Mouse (Mus musculus): ENCODE results near the gene Slc25a31. TPM values are rescaled to one million over a fixed set of nuclear protein-coding genes. Genes with fewer than 3 reads are reported as not detected.

Gene Slc25a31
- polyA plus RNA-seq, 1 experiment = 0.13 TPM

DNA sequence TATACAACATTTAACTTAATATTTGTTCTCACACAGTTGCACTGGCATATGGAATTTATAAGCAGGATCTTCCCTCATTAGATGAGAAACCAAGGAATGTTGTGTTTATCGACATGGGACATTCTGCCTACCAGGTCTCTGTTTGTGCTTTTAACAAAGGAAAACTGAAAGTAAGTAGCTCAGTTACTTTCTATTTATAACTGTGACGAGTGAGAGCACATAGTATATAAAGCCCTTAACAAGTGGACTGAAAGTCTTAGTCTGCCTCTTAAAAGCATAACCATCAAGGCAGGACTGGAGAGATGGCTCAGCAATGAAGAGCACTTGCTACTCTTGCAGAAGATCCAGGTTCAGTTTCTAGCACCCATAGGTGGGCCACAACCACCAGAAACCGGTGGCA, 52.1 kb downstream of the Slc25a31 start:
- no peak overlapping the region for H3K27ac ChIP-seq (ENCODE audit: insufficient read depth, low read length)
- no peak for TF ChIP-seq CTCF (IDR thresholded peaks at IDR 0.05; ENCODE audit: extremely low read depth, insufficient read depth, insufficient read length, insufficient replicate concordance)
- no peaks in the 10 kb centered on the region for H3K27me3 ChIP-seq (ENCODE audit: control insufficient read depth, insufficient read depth, low read length)
- 64% methylated on average over 3 of the region's 3 CpGs for WGBS
- H3K4me1 ChIP-seq (ENCODE audit: control insufficient read depth, insufficient read depth, insufficient read length) = no peaks in the 10 kb centered on the region
- H3K36me3 ChIP-seq (ENCODE audit: control insufficient read depth, insufficient read depth, low read length) = peaks cover 13% of the 10 kb centered on the region
- no peak overlapping the region for H3K4me3 ChIP-seq (ENCODE audit: extremely low read depth, insufficient read depth, insufficient read length)
- DNase-seq (ENCODE audit: low read depth in 1 of 2, low spot score in 2 of 2) = no peak

DNA sequence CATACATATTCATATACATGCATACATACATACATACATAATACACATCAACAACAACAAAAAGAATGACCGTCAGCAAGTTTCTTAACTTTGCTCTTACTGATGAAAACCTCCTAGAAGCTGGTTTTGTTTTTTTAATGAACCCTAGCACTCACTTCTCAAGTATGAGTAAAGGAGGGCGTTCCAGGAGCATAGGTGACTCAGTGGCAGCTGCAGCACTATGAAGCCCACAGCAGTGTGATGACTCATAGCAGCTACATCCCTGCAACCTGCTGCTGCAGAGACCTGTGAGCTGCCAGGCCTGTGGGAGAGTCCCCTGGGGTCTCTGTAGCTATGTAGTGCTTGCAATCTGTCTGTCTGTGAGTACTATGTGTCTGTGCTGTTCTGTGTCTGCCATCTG, 52.7 kb downstream of the Slc25a31 start:
- WGBS = 90% methylated on average over 2 of the region's 2 CpGs
- peaks cover 11% of the 10 kb centered on the region for H3K36me3 ChIP-seq (ENCODE audit: control insufficient read depth, insufficient read depth, low read length)
- TF ChIP-seq CTCF (IDR thresholded peaks at IDR 0.05; ENCODE audit: extremely low read depth, insufficient read depth, insufficient read length, insufficient replicate concordance) = no peak
- TF ChIP-seq POLR2A (IDR thresholded peaks at IDR 0.05; ENCODE audit: low read depth, low read length) = no peak
- no peak overlapping the region for H3K4me3 ChIP-seq (ENCODE audit: extremely low read depth, insufficient read depth, insufficient read length)
- no peak for DNase-seq (ENCODE audit: low read depth in 1 of 2, low spot score in 2 of 2)
- no peak overlapping the region for H3K27ac ChIP-seq (ENCODE audit: insufficient read depth, low read length)
- no peaks in the 10 kb centered on the region for H3K27me3 ChIP-seq (ENCODE audit: control insufficient read depth, insufficient read depth, low read length)
- H3K4me1 ChIP-seq (ENCODE audit: control insufficient read depth, insufficient read depth, insufficient read length) = no peaks in the 10 kb centered on the region

Other genes with a start within 250 kb of the Slc25a31 start
- 0.76 and 0.81 TPM in 2 replicates for gene Intu, start 177.6 kb upstream of the Slc25a31 start, polyA plus RNA-seq (2012; rRNA removed)
- 7.8 and 10.1 TPM in 2 replicates for gene Hspa4l, start 35.6 kb downstream of the Slc25a31 start, polyA plus RNA-seq (2012; rRNA removed)
- 2.7 and 3.3 TPM in 2 replicates for gene Plk4, start 91.2 kb downstream of the Slc25a31 start, polyA plus RNA-seq (2012; rRNA removed)
- 1.9 and 2.6 TPM in 2 replicates for gene Mfsd8, start 138.0 kb downstream of the Slc25a31 start, polyA plus RNA-seq (2012; rRNA removed)
- gene Abhd18, start 138.1 kb downstream of the Slc25a31 start, polyA plus RNA-seq (2012; rRNA removed) = 1.2 and 1.4 TPM in 2 replicates
- gene 1700034I23Rik, start 193.7 kb downstream of the Slc25a31 start, polyA plus RNA-seq (2012; rRNA removed) = not detected in 2 replicates
- 3.8 and 6.0 TPM in 2 replicates for gene Larp1b, start 241.0 kb downstream of the Slc25a31 start, polyA plus RNA-seq (2012; rRNA removed)

Measured in spleen, adult 2 months (tissue).